ENCODE assay signal across 8 mouse cellular contexts in the genomic region with DNA sequence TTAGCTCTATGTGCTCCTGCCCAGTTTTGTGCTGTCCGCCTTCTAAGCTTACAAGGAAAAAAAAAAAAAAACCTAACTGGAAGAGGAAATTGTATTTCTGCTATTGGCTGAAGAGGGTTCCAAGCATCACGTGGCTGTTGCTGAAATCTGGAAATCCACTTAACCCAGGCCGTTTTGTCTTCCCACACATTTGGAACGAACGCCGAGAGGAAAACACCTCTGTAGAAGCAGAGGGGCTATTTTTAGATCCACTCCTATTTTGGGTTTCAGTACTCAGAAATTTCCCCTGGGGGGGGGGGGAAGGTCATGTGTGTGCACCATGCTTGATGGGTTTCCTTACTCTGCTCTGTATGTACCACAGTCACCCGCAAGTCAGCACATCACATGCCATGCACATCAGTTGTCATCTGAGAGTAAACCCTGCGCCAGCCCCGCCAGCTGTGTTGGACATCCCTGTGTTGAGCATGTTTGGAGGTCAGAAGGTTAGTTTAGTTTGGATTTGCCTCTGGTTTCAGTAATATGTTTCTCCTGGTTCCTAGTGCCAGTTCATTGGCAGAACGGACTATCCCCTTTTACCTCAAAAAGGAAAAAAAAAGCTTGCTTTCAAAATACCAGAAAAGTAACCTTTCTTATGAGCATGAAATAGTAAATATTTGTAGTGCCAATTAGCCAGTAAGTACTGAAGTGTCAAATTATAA. TPM values are rescaled to one million over a fixed set of nuclear protein-coding genes. Genes with fewer than 3 reads are reported as not detected.
A peak's percentile ranks its signal among the peaks of the same experiment; 100 is the strongest.
DNase-seq lines count a peak whose midpoint lies in the region; ATAC-seq lines count a peak whose summit lies in the region.

No protein-coding gene starts in this region.

- H3K27ac ChIP-seq in heart, embryonic 14.5 days (replicated peaks in 1 of 2; ENCODE audit: control insufficient read depth in 1 of 2, insufficient read depth in 1 of 2, low read depth in 2 of 2, low read length in 2 of 2) = peak overlapping the region; percentile 86 to 92
- peak overlapping the region; percentile 72; the same call in 1 of the 2 replicates for H3K27ac ChIP-seq in limb, embryonic 13.5 days

- H3K9me3 ChIP-seq in heart, embryonic 14.5 days (ENCODE audit: control insufficient read depth, low read length) = no peaks in the 10 kb centered on the region
- no peaks in the 10 kb centered on the region for H3K9me3 ChIP-seq in limb, embryonic 13.5 days

- H3K4me3 ChIP-seq in heart, embryonic 14.5 days (ENCODE audit: control insufficient read depth in 1 of 2, insufficient read depth in 1 of 2, low read depth in 1 of 2, low read length in 2 of 2) = no peak overlapping the region
- no peak overlapping the region for H3K4me3 ChIP-seq in limb, embryonic 13.5 days

- H3K36me3 ChIP-seq in heart, embryonic 14.5 days (ENCODE audit: control insufficient read depth, insufficient read depth, low read length) = peaks cover 17% of the 10 kb centered on the region
- peaks cover 9% of the 10 kb centered on the region for H3K36me3 ChIP-seq in limb, embryonic 13.5 days

- peaks cover 41 to 93% of the 10 kb centered on the region in 2 experiments for H3K4me1 ChIP-seq in heart, embryonic 14.5 days (ENCODE audit: control insufficient read depth in 2 of 2, insufficient read depth in 2 of 2, low read length in 2 of 2)
- H3K4me1 ChIP-seq in limb, embryonic 13.5 days = peaks cover 79% of the 10 kb centered on the region

- peak overlapping the region; percentile 48 for H3K4me2 ChIP-seq in heart, embryonic 14.5 days (ENCODE audit: low read length)
- peak overlapping the region; percentile 42 for H3K4me2 ChIP-seq in limb, embryonic 13.5 days (replicated peaks)

- no peaks in the 10 kb centered on the region for H3K27me3 ChIP-seq in heart, embryonic 14.5 days (ENCODE audit: control insufficient read depth, insufficient read depth, low read length)
- no peaks in the 10 kb centered on the region for H3K27me3 ChIP-seq in limb, embryonic 13.5 days

- H3K9ac ChIP-seq in heart, embryonic 14.5 days (ENCODE audit: low read length) = no peak overlapping the region
- no peak overlapping the region for H3K9ac ChIP-seq in limb, embryonic 13.5 days

- 10% methylated on average over 10 of the region's 10 CpGs for WGBS in heart, embryonic 14.5 days
- WGBS in limb, embryonic 13.5 days = 33% methylated on average over 10 of the region's 10 CpGs

- peak; percentile 54 for DNase-seq in adrenal gland, postnatal 10 days
- DNase-seq in adrenal gland, adult 8-10 months = no peak
- DNase-seq in embryo, embryonic 11.5 days (ENCODE audit: low read depth, low spot score) = peak; percentile 20
- DNase-seq in cerebellum, postnatal 14 days = no peak
- DNase-seq in thymus, postnatal 4 days = no peak
- no peak for DNase-seq in cerebellum, adult 8-10 months

- ATAC-seq in heart, embryonic 14.5 days (ENCODE audit: insufficient number of reproducible peaks, insufficient read depth, low FRiP score, low read depth) = peak; percentile 74
- peak; percentile 70 for ATAC-seq in limb, embryonic 13.5 days (ENCODE audit: low FRiP score, low read depth)

RNA-seq across cellular contexts. Expression of a gene that starts 33.1 kb away (rescaled TPM):
- 10 to 100 TPM; 21.8 to 26.7 TPM for total RNA-seq in adrenal gland, postnatal 10 days (2021)
- 10 to 100 TPM; 22.6 to 28.0 (median 26.9) TPM for total RNA-seq in adrenal gland, adult 8-10 months (2022)
- 28.9 and 33.3 TPM in 2 replicates for polyA plus RNA-seq in heart, embryonic 14.5 days (2014; fragmentation: Nextera tagmentation; extraction: Ambion mirVana)
- polyA plus RNA-seq in limb, embryonic 13.5 days (2015; fragmentation: Nextera tagmentation; extraction: Ambion mirVana) = 8.0 and 8.7 TPM in 2 replicates

Comparison
In these comparisons a context has a peak if more than half of its experiments do, and no peak if none do; other contexts are left out.
1. DNase-seq: peak in adrenal gland, postnatal 10 days (single experiment) and embryo, embryonic 11.5 days (single experiment); none in adrenal gland, adult 8-10 months (single experiment), cerebellum, postnatal 14 days (0 of 2), thymus, postnatal 4 days (single experiment) and cerebellum, adult 8-10 months (single experiment).